14 mouse cellular contexts compared by ENCODE assay signal in the genomic region with DNA sequence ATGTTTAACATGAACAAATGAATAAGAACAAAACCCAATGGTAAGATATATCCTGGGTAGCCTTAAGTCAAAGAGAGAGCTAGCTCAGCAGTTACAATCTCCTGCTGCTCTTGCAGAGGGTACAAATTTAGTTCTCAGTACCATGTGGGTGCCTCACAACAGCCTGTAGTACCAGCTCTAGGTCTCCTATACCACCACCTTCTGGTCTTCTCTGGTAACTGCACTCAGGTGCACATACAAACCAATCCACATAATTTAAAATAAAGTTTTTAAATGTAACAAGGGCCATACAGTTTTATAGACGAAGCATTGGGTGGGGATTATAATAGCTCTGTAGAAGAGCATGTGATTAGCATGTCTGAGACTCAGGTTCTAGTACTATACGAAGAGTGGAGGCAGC. TPM values are rescaled to one million over a fixed set of nuclear protein-coding genes. Genes with fewer than 3 reads are reported as not detected.
A peak's percentile ranks its signal among the peaks of the same experiment; 100 is the strongest.
DNase-seq lines count a peak whose midpoint lies in the region; ATAC-seq and TF ChIP-seq lines count a peak whose summit lies in the region.
"Had no signal": no experiment of that assay in that cellular context is flagged by ENCODE, and none has a peak within 500 bp of the region (broad histone marks: within the 10 kb centered on the region; RNA-seq: fewer than 3 reads in every experiment).

No protein-coding gene starts in this region.

- peak; percentile 31 for DNase-seq in kidney, adult 2 months
- peak; percentile 25 for DNase-seq in thymus, postnatal 14 days
- no peak for DNase-seq in thymus, postnatal 25 days
- peak; percentile 27 for DNase-seq in thymus, postnatal 4 days
- no peak for DNase-seq in spleen, adult 12 weeks (ENCODE audit: low spot score)
- no peak for DNase-seq in right cerebral cortex, postnatal 36 days (ENCODE audit: low spot score in 2 of 2)
- DNase-seq: cerebellum, adult 11-12 months had no signal

- H3K9ac ChIP-seq in kidney, embryonic 14.5 days (ENCODE audit: low read depth, low read length): no peak overlapping the region
- H3K9ac ChIP-seq: embryonic facial prominence, embryonic 15.5 days; neural tube, embryonic 12.5 days had no signal

- no peaks in the 10 kb centered on the region for H3K27me3 ChIP-seq in kidney, adult 2 months (replicated peaks; ENCODE audit: control insufficient read depth, insufficient read depth, low read length)
- no peaks in the 10 kb centered on the region for H3K27me3 ChIP-seq in kidney, embryonic 14.5 days (ENCODE audit: control insufficient read depth, insufficient read depth, low read length)
- H3K27me3 ChIP-seq: embryonic facial prominence, embryonic 15.5 days; neural tube, embryonic 12.5 days had no signal

- TF ChIP-seq CTCF in kidney, adult 2 months (conservative IDR thresholded peaks at IDR 0.05; ENCODE audit: insufficient read depth, insufficient read length, low read depth, low read length): peak; percentile 27
- 0 out of 2 replicates have a peak, but pooled peaks have one; percentile 4 for TF ChIP-seq CTCF in bone marrow, adult 2 months (IDR thresholded peaks at IDR 0.05; ENCODE audit: control insufficient read depth, insufficient read depth, low read length)

- no peak for TF ChIP-seq POLR2A in kidney, adult 2 months (IDR thresholded peaks at IDR 0.05; ENCODE audit: low read depth, low read length)
- no peak for TF ChIP-seq POLR2A in bone marrow, adult 2 months (IDR thresholded peaks at IDR 0.05; ENCODE audit: borderline replicate concordance, control insufficient read depth, low read depth, low read length)

- ATAC-seq in kidney, embryonic 14.5 days (ENCODE audit: low FRiP score, low TSS enrichment): no peak
- ATAC-seq: hindbrain, embryonic 16.5 days had no signal

- H3K4me3 ChIP-seq in kidney, adult 2 months (ENCODE audit: insufficient read depth, low read depth, low read length): no peak overlapping the region
- H3K4me3 ChIP-seq in kidney, embryonic 14.5 days (ENCODE audit: low read length): no peak overlapping the region
- H3K4me3 ChIP-seq in bone marrow, adult 2 months (replicated peaks; ENCODE audit: control insufficient read depth, low read depth, low read length): no peak overlapping the region
- H3K4me3 ChIP-seq: embryonic facial prominence, embryonic 15.5 days; megakaryocyte, embryonic 14.5 days; neural tube, embryonic 12.5 days had no signal

- no peak overlapping the region for H3K4me2 ChIP-seq in kidney, embryonic 14.5 days (replicated peaks; ENCODE audit: low read depth, low read length)
- H3K4me2 ChIP-seq: embryonic facial prominence, embryonic 15.5 days; heart, embryonic 11.5 days; neural tube, embryonic 12.5 days had no signal

- 98% methylated on average over 2 of the region's 2 CpGs for WGBS in kidney, adult 2 months
- WGBS in kidney, embryonic 14.5 days: 89% methylated on average over 2 of the region's 2 CpGs
- 67% methylated on average over 2 of the region's 2 CpGs for WGBS in bone marrow, adult 2 months

- no peaks in the 10 kb centered on the region for H3K36me3 ChIP-seq in kidney, adult 2 months (ENCODE audit: control insufficient read depth, insufficient read depth, low read length)
- no peaks in the 10 kb centered on the region for H3K36me3 ChIP-seq in kidney, embryonic 14.5 days (ENCODE audit: control insufficient read depth, insufficient read depth, low read length)
- H3K36me3 ChIP-seq: embryonic facial prominence, embryonic 15.5 days; neural tube, embryonic 12.5 days had no signal

- peaks cover 36% of the 10 kb centered on the region for H3K4me1 ChIP-seq in kidney, adult 2 months (ENCODE audit: control insufficient read depth, insufficient read depth, low read length)
- H3K4me1 ChIP-seq in kidney, embryonic 14.5 days (ENCODE audit: control insufficient read depth, insufficient read depth, low read length): peaks cover 2% of the 10 kb centered on the region; the same call in 1 of the 2 replicates
- H3K4me1 ChIP-seq in bone marrow, adult 2 months (ENCODE audit: control insufficient read depth, insufficient read depth, low read length): no peaks in the 10 kb centered on the region; the same call in 1 of the 2 replicates

- no peaks in the 10 kb centered on the region for H3K9me3 ChIP-seq in kidney, embryonic 14.5 days (ENCODE audit: control insufficient read depth, low read length)
- H3K9me3 ChIP-seq: embryonic facial prominence, embryonic 15.5 days had no signal

- no peak overlapping the region for H3K27ac ChIP-seq in kidney, adult 2 months (ENCODE audit: insufficient read depth, low read depth, low read length)
- H3K27ac ChIP-seq in kidney, embryonic 14.5 days (ENCODE audit: low read depth, low read length): no peak overlapping the region
- no peak overlapping the region for H3K27ac ChIP-seq in bone marrow, adult 2 months (ENCODE audit: control insufficient read depth, insufficient read depth, low read depth, low read length, poor library complexity)
- H3K27ac ChIP-seq: embryonic facial prominence, embryonic 15.5 days; neural tube, embryonic 12.5 days had no signal

RNA-seq across cellular contexts. Expression of gene Prom1, which starts 2.3 kb away (rescaled TPM):
- 53.6 and 67.6 TPM in 2 replicates for polyA plus RNA-seq in kidney, adult 2 months (2012; rRNA removed)
- 50.9 and 90.6 TPM in 2 replicates for polyA plus RNA-seq in kidney, embryonic 14.5 days (2014; fragmentation: Nextera tagmentation; extraction: Ambion mirVana)
- polyA plus RNA-seq in bone marrow, adult 2 months (2011; ENCODE audit: insufficient read depth, insufficient read length, low replicate concordance, missing spikeins): 7.3 and 58.9 TPM in 2 replicates

Comparison
In these comparisons a context has a peak if more than half of its experiments do, and no peak if none do; other contexts are left out.
1. DNase-seq: peak in kidney, adult 2 months (single experiment), thymus, postnatal 14 days (single experiment) and thymus, postnatal 4 days (single experiment); none in thymus, postnatal 25 days (single experiment), spleen, adult 12 weeks (single experiment) and right cerebral cortex, postnatal 36 days (0 of 2).